Mouse (Mus musculus) left cerebral cortex, adult 11 months (tissue): Measurements from ENCODE around the gene Tom1.

Source experiments
- DNase-seq: peaks from one replicate; pipeline ENCODE4 v3.0.0; 2022; ENCODE audit warnings: low spot score

Gene Tom1

GRCm38 (mm10) chr8:75090781-75091365, 57.4 kb downstream of the Tom1 start:
- DNase-seq: no peak

- peak; percentile 83 for DNase-seq
Measured at GRCm38 (mm10) chr8:75093399-75094156, 60.1 kb downstream of the Tom1 start, which contains the start of gene Hmox1. Gene Hmox1, plus strand, starts transcription at chr8:75093621.

GRCm38 (mm10) chr8:75102956-75103355, 69.5 kb downstream of the Tom1 start:
- DNase-seq: no peak

- DNase-seq: no peak
Measured at GRCm38 (mm10) chr8:75103376-75103878, 69.9 kb downstream of the Tom1 start.

- DNase-seq: peak; percentile 66
Measured at GRCm38 (mm10) chr8:75108527-75109235, 75.2 kb downstream of the Tom1 start.

GRCm38 (mm10) chr8:75109236-75109967, 75.9 kb downstream of the Tom1 start, which contains the start of gene Mcm5:
Gene Mcm5, plus strand, starts transcription at chr8:75109569.
- DNase-seq: peak; percentile 100

- DNase-seq: no peak
Measured at GRCm38 (mm10) chr8:75110093-75110492, 76.6 kb downstream of the Tom1 start.

- DNase-seq: no peak
Measured at GRCm38 (mm10) chr8:75118505-75118904, 85.0 kb downstream of the Tom1 start.

GRCm38 (mm10) chr8:75119287-75119686, 85.8 kb downstream of the Tom1 start:
- no peak for DNase-seq
